Mouse (Mus musculus): ENCODE results near the gene Olfr652. TPM values are rescaled to one million over a fixed set of nuclear protein-coding genes. Genes with fewer than 3 reads are reported as not detected.

Gene Olfr652
- not detected in 2 replicates for polyA plus RNA-seq (2012; ENCODE audit: insufficient read depth, insufficient read length, missing spikeins)

- Histone ChIP-seq H3K4me3 (ENCODE audit: insufficient read depth, low read length) (no peak within 1 kb of the TSS), H3K27ac (ENCODE audit: insufficient read depth, low read depth, low read length) (no peak within 1 kb of the TSS), H3K4me1 (ENCODE audit: control insufficient read depth, insufficient read depth, low read length) (no peaks in the 10 kb centered on the region)
- no peak for TF ChIP-seq POLR2A (IDR thresholded peaks at IDR 0.05; ENCODE audit: borderline replicate concordance, low read depth, low read length)
- no peak for TF ChIP-seq CTCF (IDR thresholded peaks at IDR 0.05; ENCODE audit: low read depth, low read length)
These were observed at the start of gene Olfr652 for GRCm38 (mm10) chr7:104560601-104561000. Gene Olfr652, plus strand, starts transcription at chr7:104560901.

- TF ChIP-seq CTCF (IDR thresholded peaks at IDR 0.05; ENCODE audit: low read depth, low read length): no peak
- no peak for TF ChIP-seq POLR2A (IDR thresholded peaks at IDR 0.05; ENCODE audit: borderline replicate concordance, low read depth, low read length)
- H3K4me1 ChIP-seq (ENCODE audit: control insufficient read depth, insufficient read depth, low read length): no peaks in the 10 kb centered on the region
- no peak within 1 kb of the TSS for H3K4me3 ChIP-seq (ENCODE audit: insufficient read depth, low read length)
- no peak within 1 kb of the TSS for H3K27ac ChIP-seq (ENCODE audit: insufficient read depth, low read depth, low read length)
These were observed 10.9 kb upstream of the Olfr652 start, which contains the start of gene Olfr651 for GRCm38 (mm10) chr7:104549833-104550232. Gene Olfr651, plus strand, starts transcription at chr7:104550133.

- TF ChIP-seq POLR2A (IDR thresholded peaks at IDR 0.05; ENCODE audit: borderline replicate concordance, low read depth, low read length): no peak
- no peak for TF ChIP-seq CTCF (IDR thresholded peaks at IDR 0.05; ENCODE audit: low read depth, low read length)
- H3K4me3 ChIP-seq (ENCODE audit: insufficient read depth, low read length): no peak overlapping the region
- no peaks in the 10 kb centered on the region for H3K4me1 ChIP-seq (ENCODE audit: control insufficient read depth, insufficient read depth, low read length)
- no peak overlapping the region for H3K27ac ChIP-seq (ENCODE audit: insufficient read depth, low read depth, low read length)
These were observed 8.0 kb upstream of the Olfr652 start for GRCm38 (mm10) chr7:104552700-104553099.

GRCm38 (mm10) chr7:104577014-104577413, 16.3 kb downstream of the Olfr652 start, which contains the start of gene Olfr653:
Gene Olfr653, plus strand, starts transcription at chr7:104577314.
- H3K4me3 ChIP-seq (ENCODE audit: insufficient read depth, low read length): no peak within 1 kb of the TSS
- H3K27ac ChIP-seq (ENCODE audit: insufficient read depth, low read depth, low read length): no peak within 1 kb of the TSS
- no peak for TF ChIP-seq POLR2A (IDR thresholded peaks at IDR 0.05; ENCODE audit: borderline replicate concordance, low read depth, low read length)
- TF ChIP-seq CTCF (IDR thresholded peaks at IDR 0.05; ENCODE audit: low read depth, low read length): no peak
- H3K4me1 ChIP-seq (ENCODE audit: control insufficient read depth, insufficient read depth, low read length): no peaks in the 10 kb centered on the region

- TF ChIP-seq CTCF (IDR thresholded peaks at IDR 0.05; ENCODE audit: low read depth, low read length) (no peak), POLR2A (IDR thresholded peaks at IDR 0.05; ENCODE audit: borderline replicate concordance, low read depth, low read length) (no peak)
- H3K27ac ChIP-seq (ENCODE audit: insufficient read depth, low read depth, low read length): no peak overlapping the region
- no peak overlapping the region for H3K4me3 ChIP-seq (ENCODE audit: insufficient read depth, low read length)
- no peaks in the 10 kb centered on the region for H3K4me1 ChIP-seq (ENCODE audit: control insufficient read depth, insufficient read depth, low read length)
These were observed 20.1 kb downstream of the Olfr652 start for GRCm38 (mm10) chr7:104580846-104581245.

- TF ChIP-seq POLR2A (IDR thresholded peaks at IDR 0.05; ENCODE audit: borderline replicate concordance, low read depth, low read length) (no peak), CTCF (IDR thresholded peaks at IDR 0.05; ENCODE audit: low read depth, low read length) (no peak)
- Histone ChIP-seq H3K4me1 (ENCODE audit: control insufficient read depth, insufficient read depth, low read length) (no peaks in the 10 kb centered on the region), H3K27ac (ENCODE audit: insufficient read depth, low read depth, low read length) (no peak overlapping the region), H3K4me3 (ENCODE audit: insufficient read depth, low read length) (no peak overlapping the region)
These were observed 20.7 kb downstream of the Olfr652 start for GRCm38 (mm10) chr7:104581429-104581828.

- no peak for TF ChIP-seq POLR2A (IDR thresholded peaks at IDR 0.05; ENCODE audit: borderline replicate concordance, low read depth, low read length)
- no peak for TF ChIP-seq CTCF (IDR thresholded peaks at IDR 0.05; ENCODE audit: low read depth, low read length)
- Histone ChIP-seq H3K4me1 (ENCODE audit: control insufficient read depth, insufficient read depth, low read length) (no peaks in the 10 kb centered on the region), H3K4me3 (ENCODE audit: insufficient read depth, low read length) (no peak within 1 kb of the TSS), H3K27ac (ENCODE audit: insufficient read depth, low read depth, low read length) (no peak within 1 kb of the TSS)
These were observed 26.0 kb downstream of the Olfr652 start, which contains the start of gene Olfr654 for GRCm38 (mm10) chr7:104586725-104587124. Gene Olfr654, plus strand, starts transcription at chr7:104587025.

- Histone ChIP-seq H3K4me3 (ENCODE audit: insufficient read depth, low read length) (no peak overlapping the region), H3K27ac (ENCODE audit: insufficient read depth, low read depth, low read length) (no peak overlapping the region), H3K4me1 (ENCODE audit: control insufficient read depth, insufficient read depth, low read length) (no peaks in the 10 kb centered on the region)
- TF ChIP-seq CTCF (IDR thresholded peaks at IDR 0.05; ENCODE audit: low read depth, low read length): no peak
- no peak for TF ChIP-seq POLR2A (IDR thresholded peaks at IDR 0.05; ENCODE audit: borderline replicate concordance, low read depth, low read length)
These were observed 27.6 kb downstream of the Olfr652 start for GRCm38 (mm10) chr7:104588274-104588673.

- H3K4me3 ChIP-seq (ENCODE audit: insufficient read depth, low read length): no peak within 1 kb of the TSS
- no peak within 1 kb of the TSS for H3K27ac ChIP-seq (ENCODE audit: insufficient read depth, low read depth, low read length)
- H3K4me1 ChIP-seq (ENCODE audit: control insufficient read depth, insufficient read depth, low read length): no peaks in the 10 kb centered on the region
- TF ChIP-seq CTCF (IDR thresholded peaks at IDR 0.05; ENCODE audit: low read depth, low read length) (no peak), POLR2A (IDR thresholded peaks at IDR 0.05; ENCODE audit: borderline replicate concordance, low read depth, low read length) (no peak)
These were observed 41.0 kb downstream of the Olfr652 start, which contains the start of gene Olfr655 for GRCm38 (mm10) chr7:104601679-104602078. Gene Olfr655, minus strand, starts transcription at chr7:104601779.

GRCm38 (mm10) chr7:104603173-104603572, 42.5 kb downstream of the Olfr652 start:
- no peak overlapping the region for H3K27ac ChIP-seq (ENCODE audit: insufficient read depth, low read depth, low read length)
- TF ChIP-seq POLR2A (IDR thresholded peaks at IDR 0.05; ENCODE audit: borderline replicate concordance, low read depth, low read length) (no peak), CTCF (IDR thresholded peaks at IDR 0.05; ENCODE audit: low read depth, low read length) (peak; percentile 60)
- no peaks in the 10 kb centered on the region for H3K4me1 ChIP-seq (ENCODE audit: control insufficient read depth, insufficient read depth, low read length)
- no peak overlapping the region for H3K4me3 ChIP-seq (ENCODE audit: insufficient read depth, low read length)

All from bone marrow macrophage, adult 2 months (primary cell).